Mouse (Mus musculus): ENCODE data around the gene Gm35315. TPM values are rescaled to one million over a fixed set of nuclear protein-coding genes. Genes with fewer than 3 reads are reported as not detected.
"Not testable (repeated sequence)": the region's sequence is repeated elsewhere in the genome, so short reads cannot be mapped to it uniquely, and the experiment has no call there.

The Gm35315 gene
- polyA plus RNA-seq, 1 experiment: 0.18 TPM

GRCm38 (mm10) chr5:110101716-110102347 is 7.6 kb upstream of the Gm35315 start:
- no peak for DNase-seq (ENCODE audit: low read depth)

DNA sequence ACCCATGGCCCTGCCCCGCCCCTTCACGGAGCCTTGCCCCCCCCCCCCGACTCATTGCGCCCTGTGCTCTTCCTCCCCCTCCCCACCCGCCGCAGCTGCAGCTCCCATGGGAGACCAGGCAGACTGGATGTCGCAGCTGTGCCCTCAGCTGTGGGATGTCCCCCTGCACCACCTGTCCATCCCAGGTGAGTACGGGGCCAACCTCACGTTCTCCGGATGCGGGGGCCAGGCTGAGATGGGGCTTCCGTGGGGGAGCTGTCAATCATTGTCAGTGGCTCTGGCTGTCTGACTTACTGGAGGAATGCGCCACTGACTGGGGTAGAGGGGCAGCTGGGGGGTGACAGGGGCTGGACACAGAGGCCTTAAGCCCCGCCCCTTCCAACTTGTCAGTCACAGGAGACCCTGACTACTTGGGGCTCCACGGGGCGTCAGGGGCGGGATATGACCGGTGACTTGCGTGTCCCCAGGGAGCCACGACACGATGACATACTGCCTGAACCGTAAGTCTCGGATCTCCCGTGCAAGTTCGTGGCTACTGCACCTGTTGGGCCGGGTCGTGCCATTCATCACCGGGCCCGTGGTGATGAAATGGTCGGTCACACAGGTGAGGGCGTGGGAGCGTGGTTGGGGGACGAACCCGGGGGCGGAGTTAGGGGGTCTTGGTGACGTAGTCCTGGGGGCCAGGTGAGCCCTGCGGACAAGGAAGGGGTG is 6.9 kb upstream of the Gm35315 start:
- DNase-seq (ENCODE audit: low read depth): no peak

DNA sequence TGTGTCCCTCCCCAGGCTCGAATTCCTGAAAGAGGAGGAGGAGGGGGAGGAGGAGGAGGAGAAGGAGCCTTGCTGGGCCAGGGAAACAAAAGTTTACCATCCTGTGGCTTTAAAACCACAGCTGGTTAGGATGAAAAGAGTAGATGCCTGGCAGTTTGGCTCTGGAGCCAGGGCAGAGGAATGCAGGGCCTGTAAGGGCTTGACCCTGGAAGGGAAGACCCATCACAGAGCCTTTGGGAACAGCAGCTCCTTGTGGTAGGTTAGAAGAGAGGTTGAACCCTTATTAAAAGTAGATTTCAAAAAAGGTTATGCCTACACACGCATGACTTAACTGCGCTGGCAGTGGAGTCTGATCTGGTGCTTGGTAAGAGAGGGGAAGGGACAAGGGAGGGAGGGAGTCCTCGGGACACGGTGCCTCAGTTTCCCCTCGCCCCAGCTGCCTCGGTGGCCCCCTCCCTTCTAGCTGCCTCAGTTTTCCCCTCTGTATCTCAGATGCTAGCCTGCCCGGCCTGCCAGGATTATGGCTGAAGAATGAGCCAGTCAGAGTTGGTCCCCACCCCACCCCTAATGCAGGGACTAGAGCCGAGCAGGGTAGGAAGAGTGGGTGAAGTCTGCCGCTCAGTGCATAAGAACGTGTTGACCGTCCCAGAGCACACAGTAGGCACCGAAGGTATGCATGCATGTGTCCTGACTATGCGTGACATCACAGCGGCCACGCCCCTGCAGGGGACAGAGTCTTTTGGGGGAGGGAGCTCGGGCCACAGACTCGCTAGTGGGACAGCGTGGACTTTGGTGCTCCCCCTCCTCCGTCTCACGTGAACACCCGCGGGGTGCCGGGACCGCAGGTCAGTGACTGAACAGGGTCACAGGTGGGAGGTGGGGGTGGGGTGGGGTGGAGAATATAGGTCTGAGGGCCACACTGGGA is 5.7 kb upstream of the Gm35315 start, which contains the start of gene Plcxd1:
Gene Plcxd1, plus strand, starts transcription at position 314 of the 925 bp plus-strand sequence.
- DNase-seq (ENCODE audit: low read depth): no peak

- DNase-seq (ENCODE audit: low read depth): no peak
These were observed 4.8 kb upstream of the Gm35315 start for GRCm38 (mm10) chr5:110098991-110099477.

GRCm38 (mm10) chr5:110094847-110095213 is 610 bp upstream of the Gm35315 start:
- no peak for DNase-seq (ENCODE audit: low read depth)

GRCm38 (mm10) chr5:110091546-110091945 is 2.7 kb downstream of the Gm35315 start:
- no peak for DNase-seq (ENCODE audit: low read depth)

DNA sequence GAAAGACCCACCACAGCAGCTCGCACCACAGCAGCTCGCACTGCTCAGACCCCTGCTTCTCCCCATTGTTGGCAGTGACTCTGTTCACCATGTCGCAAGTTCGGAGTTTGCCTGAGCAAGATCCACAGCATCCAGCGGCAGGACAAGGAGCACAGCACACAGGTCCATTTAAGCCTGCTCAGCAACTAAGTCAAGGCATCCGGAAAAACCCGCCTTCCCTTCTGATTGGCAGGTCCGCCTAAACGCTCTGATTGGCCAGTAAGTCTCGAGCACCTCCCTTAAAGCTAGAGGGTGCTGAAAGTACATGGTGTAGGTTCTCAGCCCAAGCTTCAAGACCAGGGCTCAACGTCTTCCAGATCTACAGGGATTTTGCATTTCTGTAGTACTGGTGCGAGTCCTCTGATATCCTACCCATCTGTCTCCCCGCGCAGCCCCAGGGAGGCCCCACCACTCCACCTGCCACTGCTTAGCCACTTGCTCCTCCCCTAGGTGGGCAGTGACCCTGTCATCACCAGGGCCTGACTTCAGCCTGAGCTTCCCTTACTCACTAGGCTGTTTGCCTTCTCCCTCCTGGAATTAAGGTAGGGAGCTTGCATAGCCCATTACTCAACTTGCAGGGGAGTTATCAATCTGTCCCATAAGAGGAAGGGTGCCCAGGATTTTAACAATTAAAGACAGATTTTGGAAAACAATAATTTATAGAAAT is 7.9 kb downstream of the Gm35315 start:
- no peak for DNase-seq (ENCODE audit: low read depth)

DNA sequence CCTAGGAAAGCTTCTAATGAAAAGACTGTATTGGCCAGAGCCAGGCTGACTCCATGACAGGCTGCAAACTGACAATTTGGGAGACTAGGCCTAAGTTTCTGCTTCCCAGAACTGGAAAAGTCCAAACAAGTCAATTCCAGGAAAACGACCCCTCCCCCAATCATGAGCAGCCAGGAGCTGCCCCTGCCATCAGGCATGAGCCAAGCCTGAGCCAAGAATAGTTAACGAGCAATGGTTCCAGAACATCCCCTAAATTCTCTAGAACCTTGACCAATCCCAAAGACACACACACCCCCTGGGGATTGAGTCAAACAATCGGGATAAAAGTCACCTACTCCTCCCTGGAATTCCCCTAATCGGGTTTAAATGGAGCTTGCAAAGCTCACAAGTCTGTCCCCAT is 11.3 kb downstream of the Gm35315 start:
- no peak for DNase-seq (ENCODE audit: low read depth)

- DNase-seq (ENCODE audit: low read depth): not testable (repeated sequence)
These were observed 21.8 kb downstream of the Gm35315 start, which contains the start of gene Gm17655 for GRCm38 (mm10) chr5:110072413-110072812. Gene Gm17655 (minus strand): TSS chr5:110072513.

- DNase-seq (ENCODE audit: low read depth): peak; percentile 72
These were observed 36.4 kb downstream of the Gm35315 start for GRCm38 (mm10) chr5:110057637-110058408.

Other genes with a start within 250 kb of the Gm35315 start
- 1.7 and 2.3 TPM in 2 replicates for gene Gm15446, start 171.0 kb downstream of the Gm35315 start, polyA plus RNA-seq (2012; rRNA removed)
- gene Zfp932, start 97.9 kb downstream of the Gm35315 start, polyA plus RNA-seq (2012; rRNA removed): 8.7 and 10.1 TPM in 2 replicates
- 0.15 TPM in 2 replicates for gene Gm17655, start 21.9 kb downstream of the Gm35315 start, polyA plus RNA-seq (2012; rRNA removed)
- gene Plcxd1, start 5.5 kb upstream of the Gm35315 start, polyA plus RNA-seq (2012; rRNA removed): 5.1 and 5.5 TPM in 2 replicates
- 65.3 and 74.9 TPM in 2 replicates for gene Gtpbp6, start 13.8 kb upstream of the Gm35315 start, polyA plus RNA-seq (2012; rRNA removed)
- gene Zfp605, start 15.7 kb upstream of the Gm35315 start, polyA plus RNA-seq (2012; rRNA removed): 1.9 and 2.1 TPM in 2 replicates
- gene Chfr, start 41.4 kb upstream of the Gm35315 start, polyA plus RNA-seq (2012; rRNA removed): 42.0 and 46.5 TPM in 2 replicates
- 14.3 and 15.1 TPM in 2 replicates for gene Golga3, start 82.3 kb upstream of the Gm35315 start, polyA plus RNA-seq (2012; rRNA removed)
- 11.2 and 11.7 TPM in 2 replicates for gene Ankle2, start 136.6 kb upstream of the Gm35315 start, polyA plus RNA-seq (2012; rRNA removed)
- gene Pgam5, start 175.5 kb upstream of the Gm35315 start, polyA plus RNA-seq (2012; rRNA removed): 21.6 and 26.3 TPM in 2 replicates
- 24.1 and 28.5 TPM in 2 replicates for gene Pxmp2, start 191.8 kb upstream of the Gm35315 start, polyA plus RNA-seq (2012; rRNA removed)
- 4.3 and 4.5 TPM in 2 replicates for gene Pole, start 191.9 kb upstream of the Gm35315 start, polyA plus RNA-seq (2012; rRNA removed)
- 62.2 and 62.9 TPM in 2 replicates for gene P2rx2, start 248.8 kb upstream of the Gm35315 start, polyA plus RNA-seq (2012; rRNA removed)

Measured in gonadal fat pad, adult 2 months (tissue).